Mouse (Mus musculus): ENCODE measurements around the gene Lhfp.
"Not testable (repeated sequence)": the region's sequence is repeated elsewhere in the genome, so short reads cannot be mapped to it uniquely, and the experiment has no call there.

The Lhfp gene

GRCm38 (mm10) chr3:53087156-53087805, 46.0 kb downstream of the Lhfp start:
- in situ Hi-C loops (cut with MboI; ENCODE audit: low sequenced_read_pairs): no loop called here

- in situ Hi-C loops (cut with MboI; ENCODE audit: low sequenced_read_pairs): no loop called here
Measured at GRCm38 (mm10) chr3:53089921-53090320, 48.6 kb downstream of the Lhfp start.

GRCm38 (mm10) chr3:53100210-53100609, 58.9 kb downstream of the Lhfp start:
- in situ Hi-C loops (cut with MboI; ENCODE audit: low sequenced_read_pairs): no loop called here

- in situ Hi-C loops (cut with MboI; ENCODE audit: low sequenced_read_pairs): no loop called here
Measured at GRCm38 (mm10) chr3:53100803-53101202, 59.5 kb downstream of the Lhfp start.

GRCm38 (mm10) chr3:53101711-53102110, 60.4 kb downstream of the Lhfp start:
- in situ Hi-C loops (cut with MboI; ENCODE audit: low sequenced_read_pairs): no loop called here

GRCm38 (mm10) chr3:53102131-53102756, 60.9 kb downstream of the Lhfp start:
- in situ Hi-C loops (cut with MboI; ENCODE audit: low sequenced_read_pairs): no loop called here

- in situ Hi-C loops (cut with MboI; ENCODE audit: low sequenced_read_pairs): no loop called here
Measured at GRCm38 (mm10) chr3:53102757-53103153, 61.4 kb downstream of the Lhfp start.

GRCm38 (mm10) chr3:53108594-53109373, 67.5 kb downstream of the Lhfp start:
- in situ Hi-C loops (cut with MboI; ENCODE audit: low sequenced_read_pairs): no loop called here

- in situ Hi-C loops (cut with MboI; ENCODE audit: low sequenced_read_pairs): no loop called here
Measured at GRCm38 (mm10) chr3:53109879-53110278, 68.6 kb downstream of the Lhfp start.

GRCm38 (mm10) chr3:53112048-53112447, 70.7 kb downstream of the Lhfp start:
- in situ Hi-C loops (cut with MboI; ENCODE audit: low sequenced_read_pairs): no loop called here

GRCm38 (mm10) chr3:53118755-53119154, 77.4 kb downstream of the Lhfp start:
- in situ Hi-C loops (cut with MboI; ENCODE audit: low sequenced_read_pairs): not testable (repeated sequence)

GRCm38 (mm10) chr3:53119978-53120377, 78.7 kb downstream of the Lhfp start:
- in situ Hi-C loops (cut with MboI; ENCODE audit: low sequenced_read_pairs): no loop called here

- in situ Hi-C loops (cut with MboI; ENCODE audit: low sequenced_read_pairs): no loop called here
Measured at GRCm38 (mm10) chr3:53125495-53125894, 84.2 kb downstream of the Lhfp start.

GRCm38 (mm10) chr3:53138785-53139184, 97.5 kb downstream of the Lhfp start:
- in situ Hi-C loops (cut with MboI; ENCODE audit: low sequenced_read_pairs): no loop called here

- in situ Hi-C loops (cut with MboI; ENCODE audit: low sequenced_read_pairs): no loop called here
Measured at GRCm38 (mm10) chr3:53139205-53139604, 97.9 kb downstream of the Lhfp start.

GRCm38 (mm10) chr3:53139642-53140041, 98.3 kb downstream of the Lhfp start:
- in situ Hi-C loops (cut with MboI; ENCODE audit: low sequenced_read_pairs): no loop called here

GRCm38 (mm10) chr3:53142528-53142927, 101.2 kb downstream of the Lhfp start:
- in situ Hi-C loops (cut with MboI; ENCODE audit: low sequenced_read_pairs): no loop called here

GRCm38 (mm10) chr3:53145526-53145925, 104.2 kb downstream of the Lhfp start:
- in situ Hi-C loops (cut with MboI; ENCODE audit: low sequenced_read_pairs): no loop called here

- in situ Hi-C loops (cut with MboI; ENCODE audit: low sequenced_read_pairs): no loop called here
Measured at GRCm38 (mm10) chr3:53145946-53146345, 104.6 kb downstream of the Lhfp start.

GRCm38 (mm10) chr3:53147001-53147400, 105.7 kb downstream of the Lhfp start:
- in situ Hi-C loops (cut with MboI; ENCODE audit: low sequenced_read_pairs): no loop called here

- in situ Hi-C loops (cut with MboI; ENCODE audit: low sequenced_read_pairs): no loop called here
Measured at GRCm38 (mm10) chr3:53148751-53149150, 107.4 kb downstream of the Lhfp start.
